Mouse (Mus musculus) cortical plate, adult 2 months (tissue): ENCODE results near the gene Nxf3.

ENCODE experiments used
- CTCF ChIP-seq: fragments of 200-500 bp; IDR thresholded peaks from 2 replicates; pipeline ENCODE4 v1.5.1; 2011; ENCODE audit warnings: mild to moderate bottlenecking, control low read depth, low read length; ENCODE audit not compliant: insufficient read depth; ENCODE audit errors: extremely low read depth
- POLR2A ChIP-seq: fragments of 200-500 bp; IDR thresholded peaks from 2 replicates; pipeline ENCODE4 v1.6.1; 2011; ENCODE audit warnings: mild to moderate bottlenecking, low read length, control low read depth; ENCODE audit not compliant: insufficient read depth; ENCODE audit errors: extremely low read depth

- TF ChIP-seq CTCF (no peak), POLR2A (no peak)
These were observed 7.6 kb upstream of the Nxf3 start for GRCm38 (mm10) chrX:136092497-136093279.
